ENCODE assay signal across 7 mouse cellular contexts in genomic region chr7:44405346-44406014, GRCm38 (mm10). TPM values are rescaled to one million over a fixed set of nuclear protein-coding genes. Genes with fewer than 3 reads are reported as not detected.
DNase-seq lines count a peak whose midpoint lies in the region; ATAC-seq lines count a peak whose summit lies in the region.

No protein-coding gene starts in this region.

- peak; percentile 96 for ATAC-seq in intestine, embryonic 16.5 days
- ATAC-seq in midbrain, embryonic 11.5 days (ENCODE audit: low FRiP score), result peak; percentile 97

- H3K27me3 ChIP-seq in intestine, embryonic 16.5 days (replicated peaks; ENCODE audit: control insufficient read depth, insufficient read depth, low read length), result no peaks in the 10 kb centered on the region
- H3K27me3 ChIP-seq in midbrain, embryonic 11.5 days (ENCODE audit: control insufficient read depth, insufficient read depth, low read length), result peaks cover 4% of the 10 kb centered on the region

- WGBS in intestine, embryonic 16.5 days, result 2% methylated on average over 27 of the region's 27 CpGs
- 2% methylated on average over 27 of the region's 27 CpGs for WGBS in midbrain, embryonic 11.5 days

- H3K9ac ChIP-seq in intestine, embryonic 16.5 days (ENCODE audit: low read depth, low read length), result peak overlapping the region; percentile 57
- H3K9ac ChIP-seq in midbrain, embryonic 11.5 days (ENCODE audit: low read length), result peak overlapping the region; percentile 53; the same call in 1 of the 2 replicates

- no peak overlapping the region; the same call in 1 of the 2 replicates for H3K27ac ChIP-seq in intestine, embryonic 16.5 days (ENCODE audit: low read length)
- peak overlapping the region; percentile 68 for H3K27ac ChIP-seq in midbrain, embryonic 11.5 days (ENCODE audit: low read depth, low read length)

- no peaks in the 10 kb centered on the region for H3K9me3 ChIP-seq in intestine, embryonic 16.5 days (ENCODE audit: control insufficient read depth, low read length)
- H3K9me3 ChIP-seq in midbrain, embryonic 11.5 days (ENCODE audit: control insufficient read depth, low read length), result no peaks in the 10 kb centered on the region

- H3K4me3 ChIP-seq in intestine, embryonic 16.5 days (ENCODE audit: low read length), result peak overlapping the region; percentile 48
- peak overlapping the region; percentile 27 for H3K4me3 ChIP-seq in midbrain, embryonic 11.5 days (ENCODE audit: low read depth, low read length)

- no peaks in the 10 kb centered on the region for H3K4me1 ChIP-seq in intestine, embryonic 16.5 days (ENCODE audit: control insufficient read depth, insufficient read depth, low read length)
- H3K4me1 ChIP-seq in midbrain, embryonic 11.5 days (ENCODE audit: control insufficient read depth, insufficient read depth, low read length), result peaks cover 3% of the 10 kb centered on the region; the same call in 1 of the 2 replicates

- H3K36me3 ChIP-seq in intestine, embryonic 16.5 days (ENCODE audit: control insufficient read depth, insufficient read depth, low read length), result no peaks in the 10 kb centered on the region
- H3K36me3 ChIP-seq in midbrain, embryonic 11.5 days (ENCODE audit: control insufficient read depth, insufficient read depth, low read length), result no peaks in the 10 kb centered on the region

- intact Hi-C loops in left cerebral cortex, postnatal 36 days (cut with DNase I), result loop anchor here (1.0 to 5.0 kb wide), 2 partner anchors 23 to 37 kb away; no protein-coding TSS in a partner anchor

- peak overlapping the region; percentile 66 for H3K4me2 ChIP-seq in intestine, embryonic 16.5 days (ENCODE audit: low read depth, low read length)
- H3K4me2 ChIP-seq in midbrain, embryonic 11.5 days, result peak overlapping the region; percentile 47

- peak; percentile 91 for DNase-seq in adrenal gland, postnatal 10 days
- DNase-seq in embryo, embryonic 9.5 days (ENCODE audit: extremely low spot score), result peak; percentile 96
- peak; percentile 68 to 80 for DNase-seq in gastrocnemius, postnatal 4 days (ENCODE audit: low spot score in 2 of 2)
- DNase-seq in left cerebral cortex, postnatal 36 days (ENCODE audit: low spot score in 2 of 2), result peak; percentile 92 to 94
- peak; percentile 99 for DNase-seq in midbrain, embryonic 11.5 days (ENCODE audit: low spot score, missing footprints)
- DNase-seq in skeletal muscle tissue, adult 2 months (ENCODE audit: low read depth, low spot score), result peak; percentile 92

RNA-seq across cellular contexts. Expression of gene 1700008O03Rik, which starts 19.9 kb away (rescaled TPM):
- total RNA-seq in adrenal gland, postnatal 10 days (2021), result 1 to 10 TPM in 1 of 2 experiments, under 1 TPM in 1; 0.57 to 1.4 TPM
- not detected for total RNA-seq in gastrocnemius, postnatal 4 days (2021)
- polyA plus RNA-seq in intestine, embryonic 16.5 days (2015; fragmentation: Nextera tagmentation; extraction: Ambion mirVana), result 0.66 and 0.88 TPM in 2 replicates
- 1 to 10 TPM; 2.0 to 2.1 TPM for total RNA-seq in left cerebral cortex, postnatal 36 days (2021)
- polyA plus RNA-seq in midbrain, embryonic 11.5 days (2014; fragmentation: Nextera tagmentation; extraction: Ambion mirVana), result 0.31 and 1.1 TPM in 2 replicates

RNA-seq across cellular contexts. Expression of gene Syt3, which starts 21.6 kb away (rescaled TPM):
- total RNA-seq in adrenal gland, postnatal 10 days (2021), result 1 to 10 TPM; 2.5 to 4.2 TPM
- under 1 TPM; 0.34 to 0.49 TPM for total RNA-seq in gastrocnemius, postnatal 4 days (2021)
- 0.82 and 1.2 TPM in 2 replicates for polyA plus RNA-seq in intestine, embryonic 16.5 days (2015; fragmentation: Nextera tagmentation; extraction: Ambion mirVana)
- 10 to 100 TPM; 58.3 to 70.5 TPM for total RNA-seq in left cerebral cortex, postnatal 36 days (2021)
- 1.5 and 2.1 TPM in 2 replicates for polyA plus RNA-seq in midbrain, embryonic 11.5 days (2014; fragmentation: Nextera tagmentation; extraction: Ambion mirVana)

RNA-seq across cellular contexts. Expression of gene Lrrc4b, which starts 23.3 kb away (rescaled TPM):
- 10 to 100 TPM in 1 of 2 experiments, 1 to 10 TPM in 1; 5.5 to 10.0 TPM for total RNA-seq in adrenal gland, postnatal 10 days (2021)
- 1 to 10 TPM; 4.0 to 4.2 TPM for total RNA-seq in gastrocnemius, postnatal 4 days (2021)
- 0.31 and 0.43 TPM in 2 replicates for polyA plus RNA-seq in intestine, embryonic 16.5 days (2015; fragmentation: Nextera tagmentation; extraction: Ambion mirVana)
- total RNA-seq in left cerebral cortex, postnatal 36 days (2021), result 100 to 1,000 TPM; 282 to 313 TPM
- 9.2 and 10.3 TPM in 2 replicates for polyA plus RNA-seq in midbrain, embryonic 11.5 days (2014; fragmentation: Nextera tagmentation; extraction: Ambion mirVana)

RNA-seq across cellular contexts. Expression of gene Aspdh, which starts 59.7 kb away (rescaled TPM):
- 10 to 100 TPM in 1 of 2 experiments, 1 to 10 TPM in 1; 8.4 to 14.5 TPM for total RNA-seq in adrenal gland, postnatal 10 days (2021)
- not detected for total RNA-seq in gastrocnemius, postnatal 4 days (2021)
- 2.3 and 2.4 TPM in 2 replicates for polyA plus RNA-seq in intestine, embryonic 16.5 days (2015; fragmentation: Nextera tagmentation; extraction: Ambion mirVana)
- total RNA-seq in left cerebral cortex, postnatal 36 days (2021), result 10 to 100 TPM in 1 of 2 experiments, 1 to 10 TPM in 1; 6.8 to 10.4 TPM
- polyA plus RNA-seq in midbrain, embryonic 11.5 days (2014; fragmentation: Nextera tagmentation; extraction: Ambion mirVana), result 1.8 and 2.9 TPM in 2 replicates

Comparison
In these comparisons a context has a peak if more than half of its experiments do, and no peak if none do; other contexts are left out.
1. RNA of gene Syt3, which starts 21.6 kb away (total RNA-seq): 58.3 to 70.5 TPM in left cerebral cortex, postnatal 36 days; 2.5 to 4.2 TPM in adrenal gland, postnatal 10 days and 0.34 to 0.49 TPM in gastrocnemius, postnatal 4 days; every median in the first group is over 10 times any median in the second.
2. RNA of gene Lrrc4b, which starts 23.3 kb away (total RNA-seq): 282 to 313 TPM in left cerebral cortex, postnatal 36 days; 5.5 to 10.0 TPM in adrenal gland, postnatal 10 days and 4.0 to 4.2 TPM in gastrocnemius, postnatal 4 days; every median in the first group is over 10 times any median in the second.
3. Peak in every context shown above with its lines, with median percentiles within 50 percentile points of each other: DNase-seq.